Mouse (Mus musculus): Measurements from ENCODE around the gene Akap13.

The Akap13 gene

GRCm38 (mm10) chr7:75521199-75521598, 65.9 kb downstream of the Akap13 start:
- no peak for DNase-seq

GRCm38 (mm10) chr7:75522226-75522625, 66.9 kb downstream of the Akap13 start:
- DNase-seq = no peak

- DNase-seq = no peak
These were observed 69.6 kb downstream of the Akap13 start for GRCm38 (mm10) chr7:75524789-75525569.

DNA sequence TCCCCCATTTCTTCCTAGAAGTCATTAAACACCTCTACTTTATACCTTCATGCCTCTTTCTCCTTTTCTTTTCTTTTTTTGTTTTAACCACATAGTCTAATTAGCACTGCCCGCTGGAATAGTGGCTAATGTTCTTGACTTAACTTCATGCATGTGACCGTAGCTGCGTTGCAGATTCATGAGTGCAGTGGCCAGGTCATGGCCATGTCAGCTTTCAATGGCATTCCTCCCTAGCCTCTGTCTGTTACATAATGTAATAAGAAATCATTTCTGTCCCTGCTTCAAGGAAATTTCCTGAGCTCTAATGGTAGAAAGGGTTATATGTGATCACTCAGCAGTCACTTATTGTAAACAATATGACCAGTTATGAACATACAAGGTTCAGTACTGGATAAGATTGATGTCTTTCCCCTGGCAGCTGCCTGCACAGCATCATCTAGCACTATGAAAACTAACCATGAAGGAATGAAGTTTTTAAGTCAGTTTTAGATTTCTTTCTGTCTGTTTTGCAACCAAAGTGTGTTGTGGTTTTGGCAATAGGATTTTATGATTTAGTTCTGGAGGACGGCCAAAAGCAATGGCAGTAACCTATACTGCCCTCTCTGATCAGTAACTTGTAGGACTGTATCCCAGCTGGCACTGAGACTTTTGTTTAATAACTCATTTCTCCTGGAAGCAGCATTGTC, 70.5 kb downstream of the Akap13 start:
- no peak for DNase-seq

DNA sequence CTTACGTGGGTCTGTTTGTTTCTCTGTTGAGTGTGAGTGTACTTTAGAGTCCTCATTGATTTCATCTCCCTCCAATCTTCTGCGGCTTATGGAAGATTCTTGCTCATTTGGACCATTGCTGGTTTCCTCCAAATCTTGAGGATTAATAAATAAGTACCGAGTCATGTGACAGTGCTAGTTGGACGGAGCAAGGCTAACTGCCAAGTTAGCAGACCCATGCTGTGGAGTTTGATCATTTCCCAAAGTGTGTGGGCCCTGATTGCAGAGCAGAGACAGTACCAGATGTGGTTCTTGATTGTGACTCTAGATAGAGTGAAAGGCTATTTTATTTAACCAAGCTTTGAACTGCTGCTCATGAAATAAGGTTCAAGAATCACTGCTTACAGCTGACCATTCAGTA, 73.4 kb downstream of the Akap13 start:
- DNase-seq = no peak

DNA sequence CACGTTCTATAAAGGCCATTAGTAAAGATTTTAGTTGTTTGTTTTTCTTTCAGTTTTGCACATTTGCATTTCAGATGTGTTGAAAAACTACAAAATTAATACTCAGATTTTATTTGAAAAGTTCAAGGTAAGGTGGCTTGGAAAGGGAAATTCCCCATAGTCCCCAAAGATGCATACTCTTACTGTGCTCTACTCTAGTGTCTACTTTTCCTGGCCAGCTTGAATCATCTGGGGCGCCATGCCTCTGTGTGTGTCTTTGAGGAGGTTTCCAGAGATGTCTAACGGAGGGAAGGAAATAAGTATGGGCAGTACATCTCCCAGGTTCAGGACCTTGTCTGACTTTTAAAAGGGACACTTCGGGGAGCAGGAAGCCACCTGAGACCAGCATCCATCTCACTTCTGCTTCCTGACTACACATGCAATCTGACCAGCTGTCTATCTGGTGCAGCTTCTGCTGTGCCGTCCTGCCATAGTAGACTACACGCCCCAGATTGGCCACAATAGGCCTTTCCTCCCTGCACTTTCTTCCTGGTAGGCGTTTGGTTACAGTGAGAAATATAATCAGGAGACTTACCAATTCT, 74.6 kb downstream of the Akap13 start:
- no peak for DNase-seq

DNA sequence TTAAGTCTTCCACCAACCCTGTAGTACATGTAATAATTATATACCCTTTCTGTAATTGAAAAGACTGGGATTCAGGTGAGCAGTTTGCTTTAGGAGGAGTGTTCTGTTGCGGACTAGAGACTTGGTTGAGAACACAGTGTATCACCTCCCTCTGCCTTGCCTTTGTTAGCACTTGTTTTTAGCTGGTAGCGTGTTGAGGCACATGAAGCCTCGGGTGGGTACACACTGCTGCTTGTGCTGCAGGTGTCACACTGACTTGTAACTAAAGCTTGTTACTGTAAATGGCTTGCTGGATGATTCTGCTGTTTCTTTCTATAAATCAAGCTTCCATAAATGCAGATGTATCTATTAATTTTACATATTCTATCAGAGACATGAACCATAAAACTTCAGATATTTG, 75.3 kb downstream of the Akap13 start:
- DNase-seq = no peak

GRCm38 (mm10) chr7:75533079-75533478, 77.7 kb downstream of the Akap13 start:
- DNase-seq = no peak

DNA sequence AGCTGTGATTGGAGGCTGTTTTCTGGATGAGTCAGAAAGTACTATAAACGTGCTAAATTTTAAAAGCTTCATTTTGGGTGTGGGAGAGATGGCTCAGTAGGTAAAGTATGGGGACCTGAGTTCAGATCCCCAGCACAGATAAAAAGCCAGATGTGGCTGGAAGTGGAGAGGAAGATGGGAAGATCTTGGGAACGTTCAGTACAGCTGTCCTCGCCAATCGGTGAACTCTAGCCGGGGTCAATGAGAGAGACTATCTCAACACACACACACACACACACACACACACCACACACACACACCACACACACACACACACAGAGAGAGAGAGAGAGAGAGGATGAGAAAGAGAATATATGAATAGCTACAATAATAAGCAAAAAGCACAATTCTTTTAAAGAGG, 81.0 kb downstream of the Akap13 start:
- DNase-seq = no peak

GRCm38 (mm10) chr7:75537567-75537966, 82.2 kb downstream of the Akap13 start:
- no peak for DNase-seq

GRCm38 (mm10) chr7:75538513-75538912, 83.2 kb downstream of the Akap13 start:
- no peak for DNase-seq

- DNase-seq = no peak
These were observed 83.8 kb downstream of the Akap13 start for GRCm38 (mm10) chr7:75539168-75539567.

DNA sequence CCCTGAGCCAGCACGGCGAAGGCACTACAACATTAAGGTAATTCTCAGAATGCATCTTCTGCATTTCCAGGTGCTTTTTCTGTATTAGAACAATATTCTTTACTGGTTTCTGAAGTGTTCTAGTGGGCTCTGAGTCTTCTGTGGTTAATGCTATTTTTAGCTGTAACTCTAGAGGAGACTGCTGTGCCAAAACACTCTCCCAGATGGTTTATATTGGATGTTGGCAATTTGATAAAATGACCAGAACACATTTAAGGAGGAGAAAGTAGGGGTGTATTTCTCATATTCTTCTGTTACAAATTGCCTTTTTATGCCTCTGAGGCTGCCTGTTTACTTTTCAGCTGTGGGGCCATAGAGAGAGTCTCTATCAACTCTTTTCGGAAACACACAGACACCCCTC, 94.5 kb downstream of the Akap13 start:
- no peak for DNase-seq

DNA sequence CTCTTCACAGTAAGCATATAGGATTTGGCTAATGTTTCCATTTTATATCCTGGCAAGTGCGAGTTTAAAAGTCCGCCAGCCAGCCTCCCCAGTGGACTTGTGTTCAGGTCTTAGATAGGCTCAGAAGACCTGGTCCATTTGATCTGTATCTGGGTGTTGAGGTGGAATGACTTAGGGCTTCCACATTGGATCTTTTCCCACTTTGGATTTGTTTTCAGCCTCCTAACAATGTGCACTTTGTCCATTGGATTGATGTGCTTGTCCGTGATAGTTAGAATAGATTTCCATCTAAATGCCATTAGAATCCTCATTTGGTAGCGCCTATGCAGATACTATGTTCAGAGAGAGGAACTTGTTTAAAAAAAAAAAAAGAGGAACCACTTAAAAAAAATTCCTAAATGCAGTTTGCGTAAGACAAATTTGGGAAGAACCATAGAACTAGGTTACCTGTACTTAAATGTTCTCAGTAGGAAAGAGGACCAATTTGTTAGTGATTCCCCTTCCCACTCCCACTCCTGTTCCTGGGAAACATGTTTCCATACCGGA, 95.5 kb downstream of the Akap13 start:
- no peak for DNase-seq

GRCm38 (mm10) chr7:75553002-75553666, 97.8 kb downstream of the Akap13 start:
- DNase-seq = no peak

DNA sequence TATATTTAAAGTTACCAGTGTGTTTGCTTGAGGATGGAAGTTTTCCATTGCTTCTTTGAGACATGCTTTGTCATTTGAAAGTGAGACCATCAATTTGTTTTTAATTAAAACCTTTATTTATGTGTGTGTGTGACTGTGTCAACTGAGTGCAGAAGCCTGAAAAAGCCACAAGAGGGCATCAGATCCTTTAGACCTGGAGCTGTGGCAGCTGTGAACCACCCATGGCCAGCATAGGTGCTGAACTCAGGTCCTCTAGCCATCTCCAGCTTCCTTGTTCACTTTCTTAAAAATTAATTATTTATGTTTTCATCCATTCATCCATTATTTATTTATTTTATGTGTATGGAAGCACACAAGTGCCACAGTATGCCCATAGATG, 98.3 kb downstream of the Akap13 start:
- DNase-seq = no peak

DNA sequence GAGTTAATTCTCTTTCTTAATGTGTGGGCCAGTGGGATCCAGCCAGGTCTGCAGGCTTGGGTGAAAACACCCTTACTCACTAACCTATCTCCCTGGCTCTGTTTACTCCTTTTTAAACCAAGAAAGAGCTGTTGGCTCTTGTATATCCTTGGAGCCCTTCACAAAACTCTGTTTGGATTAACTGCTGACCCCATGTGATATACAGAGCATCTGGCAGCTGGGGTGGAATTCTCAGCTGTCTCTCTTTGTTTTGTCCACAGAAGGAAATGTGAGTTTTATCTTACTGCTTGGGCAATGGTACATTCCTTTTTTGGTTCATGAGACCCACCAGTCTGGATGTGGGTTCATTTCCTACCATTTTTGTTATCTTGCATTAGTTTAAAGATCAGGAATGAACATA, 98.7 kb downstream of the Akap13 start:
- no peak for DNase-seq

DNA sequence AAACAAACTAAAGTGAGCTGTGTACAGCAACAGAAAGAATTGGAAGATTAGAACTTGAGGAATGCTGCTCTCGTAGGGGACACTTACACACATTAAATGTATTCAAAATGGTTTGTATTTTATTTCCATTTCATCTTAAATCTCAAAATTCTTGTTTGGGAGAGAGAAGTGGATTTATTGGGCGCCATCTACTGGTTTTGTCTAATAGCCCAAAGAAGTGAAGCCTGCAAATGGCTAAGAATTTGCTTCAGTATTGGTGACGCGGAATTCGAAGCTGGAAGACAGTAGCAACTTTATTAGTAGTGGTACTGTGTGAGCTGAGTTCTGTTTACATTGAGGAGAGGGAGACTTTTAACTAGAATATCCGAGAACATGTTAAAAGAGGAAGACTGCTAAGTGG, 100.6 kb downstream of the Akap13 start:
- DNase-seq = no peak

- DNase-seq = no peak
These were observed 102.9 kb downstream of the Akap13 start for GRCm38 (mm10) chr7:75558225-75558624.

- no peak for DNase-seq
These were observed 103.8 kb downstream of the Akap13 start for GRCm38 (mm10) chr7:75559119-75559518.

DNA sequence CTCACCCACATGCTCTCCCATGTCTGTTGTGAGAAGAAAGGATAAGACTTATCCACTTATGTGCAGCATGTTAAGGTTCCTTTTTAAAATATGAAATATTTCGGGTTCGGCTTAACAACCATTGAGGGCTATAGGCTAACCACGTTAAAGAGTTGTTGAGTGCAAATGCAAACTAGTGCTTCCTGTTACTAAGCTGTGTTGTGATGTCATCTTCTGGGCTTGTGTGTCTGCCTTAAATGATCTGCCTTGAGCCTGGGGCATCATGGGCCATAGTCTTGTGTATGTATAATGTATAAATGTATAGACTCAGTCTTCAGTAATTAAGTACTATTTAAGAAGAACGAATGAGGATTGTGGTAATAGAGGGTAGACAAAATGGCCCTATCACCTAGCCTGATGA, 104.6 kb downstream of the Akap13 start:
- DNase-seq = no peak

DNA sequence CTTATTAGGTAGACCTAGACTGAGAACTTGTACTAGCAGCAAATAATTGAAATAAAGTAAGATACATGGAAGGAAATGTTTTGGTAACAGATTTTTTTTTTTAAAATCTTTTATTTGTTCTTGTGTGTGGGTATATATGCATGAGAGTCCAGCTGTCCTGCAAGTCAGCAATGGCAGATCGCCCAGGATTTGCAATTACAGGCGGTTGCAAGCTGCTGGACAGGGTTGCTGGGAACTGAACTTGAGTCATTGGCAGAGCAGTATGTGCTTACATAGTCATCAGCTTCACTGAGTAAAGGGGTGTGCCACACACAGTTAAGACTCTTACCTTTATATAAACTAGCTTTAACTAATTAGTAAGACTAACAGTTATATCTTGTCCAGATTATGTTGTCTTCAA, 105.2 kb downstream of the Akap13 start:
- DNase-seq = no peak

GRCm38 (mm10) chr7:75561134-75561533, 105.8 kb downstream of the Akap13 start:
- no peak for DNase-seq

Measured in cerebellum, adult 8-10 months (tissue).